Mouse (Mus musculus) C2C12 (cell line): ENCODE measurements at regions not wholly inside any gene's neighbourhood (a gene's known extent, or its start where the extent isn't known, plus 50 kb on each side); places are given as distances from the start of the nearest gene placed in this dataset.

Experiments
- CEBPB ChIP-seq: IDR thresholded peaks from one replicate; pipeline ENCODE4 v1.6.1; 2011; ENCODE audit warnings: low read depth, mild to moderate bottlenecking, control low read depth, moderate library complexity
- CTCF ChIP-seq: IDR thresholded peaks from one replicate; pipeline ENCODE4 v1.5.1; 2011; ENCODE audit not compliant: control insufficient read depth, insufficient read depth, insufficient read length
- FOSL1 ChIP-seq: IDR thresholded peaks from one replicate; pipeline ENCODE4 v1.8.0; 2011; ENCODE audit warnings: mild to moderate bottlenecking, low read length; ENCODE audit not compliant: poor library complexity, insufficient read depth, severe bottlenecking
- MAX ChIP-seq: IDR thresholded peaks from one replicate; pipeline ENCODE4 v1.6.1; 2011; ENCODE audit warnings: mild to moderate bottlenecking, control low read depth
- MYOD1 ChIP-seq: IDR thresholded peaks from one replicate; pipeline ENCODE4 v1.6.1; 2011; ENCODE audit warnings: low read depth; ENCODE audit not compliant: control insufficient read depth, insufficient read length
- MYOG ChIP-seq: IDR thresholded peaks from one replicate; pipeline ENCODE4 v1.6.1; 2011; ENCODE audit not compliant: control insufficient read depth, insufficient read length; ENCODE audit errors: extremely low read depth
- USF1 ChIP-seq: IDR thresholded peaks from one replicate; pipeline ENCODE4 v1.6.1; 2011; ENCODE audit warnings: low read depth, mild to moderate bottlenecking, control low read depth, moderate library complexity

DNA sequence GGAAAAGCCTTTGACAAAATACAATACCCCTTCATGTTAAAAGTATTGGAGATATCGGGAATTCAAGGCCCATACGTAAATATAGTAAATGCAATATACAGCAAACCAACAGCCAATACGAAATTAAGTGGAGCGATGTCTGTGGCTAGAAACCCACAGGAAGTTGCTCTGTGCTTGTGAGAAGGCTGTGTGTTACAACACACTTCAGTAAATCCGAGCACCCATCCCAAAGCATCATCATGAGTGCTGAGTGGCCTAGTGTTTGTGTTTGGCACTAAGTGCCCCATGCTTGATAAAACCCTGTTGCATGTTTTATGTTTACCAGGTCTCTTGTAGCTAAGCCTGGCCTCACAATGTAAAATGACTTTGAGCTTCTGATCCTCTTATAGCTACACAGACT, 194.3 kb downstream of the Ankrd16 start:
- TF ChIP-seq CTCF (no peak), MYOG (no peak), USF1 (no peak), MAX (no peak), MYOD1 (no peak), CEBPB (no peak), FOSL1 (no peak)
